Mouse (Mus musculus): ENCODE results near the gene Tigit. TPM values are rescaled to one million over a fixed set of nuclear protein-coding genes. Genes with fewer than 3 reads are reported as not detected.

Tigit gene
- polyA plus RNA-seq, 1 experiment from 2014 or later = not detected

- H3K36me3 ChIP-seq (ENCODE audit: control insufficient read depth, insufficient read depth, low read length) = no peaks in the 10 kb centered on the region
- H3K9ac ChIP-seq (ENCODE audit: low read depth, low read length) = no peak overlapping the region
- no peaks in the 10 kb centered on the region for H3K27me3 ChIP-seq (ENCODE audit: control insufficient read depth, insufficient read depth, low read length)
- no peak overlapping the region for H3K4me2 ChIP-seq (replicated peaks; ENCODE audit: low read depth, low read length)
- H3K4me3 ChIP-seq (ENCODE audit: low read length) = no peak overlapping the region
- ATAC-seq (ENCODE audit: low FRiP score, low TSS enrichment) = no peak
- no peaks in the 10 kb centered on the region for H3K9me3 ChIP-seq (ENCODE audit: control insufficient read depth, low read length)
- WGBS = 90% methylated on average over 3 of the region's 3 CpGs
- H3K4me1 ChIP-seq (ENCODE audit: control insufficient read depth, insufficient read depth, low read length) = no peaks in the 10 kb centered on the region
- no peak overlapping the region for H3K27ac ChIP-seq (ENCODE audit: low read depth, low read length)
Observed at GRCm38 (mm10) chr16:43654269-43654668, 9.7 kb downstream of the Tigit start.

GRCm38 (mm10) chr16:43653288-43653687, 10.7 kb downstream of the Tigit start:
- Histone ChIP-seq H3K4me2 (replicated peaks; ENCODE audit: low read depth, low read length) (no peak overlapping the region), H3K9ac (ENCODE audit: low read depth, low read length) (no peak overlapping the region), H3K4me1 (ENCODE audit: control insufficient read depth, insufficient read depth, low read length) (no peaks in the 10 kb centered on the region), H3K9me3 (ENCODE audit: control insufficient read depth, low read length) (no peaks in the 10 kb centered on the region), H3K36me3 (ENCODE audit: control insufficient read depth, insufficient read depth, low read length) (no peaks in the 10 kb centered on the region), H3K4me3 (ENCODE audit: low read length) (no peak overlapping the region), H3K27me3 (ENCODE audit: control insufficient read depth, insufficient read depth, low read length) (no peaks in the 10 kb centered on the region), H3K27ac (ENCODE audit: low read depth, low read length) (no peak overlapping the region)
- 82% methylated on average over 2 of the region's 2 CpGs for WGBS
- no peak for ATAC-seq (ENCODE audit: low FRiP score, low TSS enrichment)

- Histone ChIP-seq H3K9ac (ENCODE audit: low read depth, low read length) (no peak overlapping the region), H3K27me3 (ENCODE audit: control insufficient read depth, insufficient read depth, low read length) (no peaks in the 10 kb centered on the region), H3K9me3 (ENCODE audit: control insufficient read depth, low read length) (no peaks in the 10 kb centered on the region), H3K36me3 (ENCODE audit: control insufficient read depth, insufficient read depth, low read length) (no peaks in the 10 kb centered on the region), H3K4me3 (ENCODE audit: low read length) (no peak overlapping the region), H3K27ac (ENCODE audit: low read depth, low read length) (no peak overlapping the region), H3K4me1 (ENCODE audit: control insufficient read depth, insufficient read depth, low read length) (no peaks in the 10 kb centered on the region), H3K4me2 (replicated peaks; ENCODE audit: low read depth, low read length) (no peak overlapping the region)
- ATAC-seq (ENCODE audit: low FRiP score, low TSS enrichment) = no peak
- 98% methylated on average over 3 of the region's 3 CpGs for WGBS
Observed at GRCm38 (mm10) chr16:43650355-43651080, 13.4 kb downstream of the Tigit start.

- Histone ChIP-seq H3K4me2 (replicated peaks; ENCODE audit: low read depth, low read length) (no peak overlapping the region), H3K27ac (ENCODE audit: low read depth, low read length) (no peak overlapping the region), H3K27me3 (ENCODE audit: control insufficient read depth, insufficient read depth, low read length) (no peaks in the 10 kb centered on the region), H3K9me3 (ENCODE audit: control insufficient read depth, low read length) (no peaks in the 10 kb centered on the region), H3K4me3 (ENCODE audit: low read length) (no peak overlapping the region), H3K4me1 (ENCODE audit: control insufficient read depth, insufficient read depth, low read length) (no peaks in the 10 kb centered on the region), H3K36me3 (ENCODE audit: control insufficient read depth, insufficient read depth, low read length) (no peaks in the 10 kb centered on the region), H3K9ac (ENCODE audit: low read depth, low read length) (no peak overlapping the region)
- WGBS = 92% methylated on average over 1 of the region's 1 CpGs
- no peak for ATAC-seq (ENCODE audit: low FRiP score, low TSS enrichment)
Observed at GRCm38 (mm10) chr16:43647641-43648040, 16.3 kb downstream of the Tigit start.

GRCm38 (mm10) chr16:43646943-43647342, 17.0 kb downstream of the Tigit start:
- no peaks in the 10 kb centered on the region for H3K36me3 ChIP-seq (ENCODE audit: control insufficient read depth, insufficient read depth, low read length)
- ATAC-seq (ENCODE audit: low FRiP score, low TSS enrichment) = no peak
- H3K9ac ChIP-seq (ENCODE audit: low read depth, low read length) = no peak overlapping the region
- no peak overlapping the region for H3K27ac ChIP-seq (ENCODE audit: low read depth, low read length)
- H3K4me1 ChIP-seq (ENCODE audit: control insufficient read depth, insufficient read depth, low read length) = no peaks in the 10 kb centered on the region
- H3K9me3 ChIP-seq (ENCODE audit: control insufficient read depth, low read length) = no peaks in the 10 kb centered on the region
- WGBS = 90% methylated on average over 3 of the region's 3 CpGs
- H3K4me2 ChIP-seq (replicated peaks; ENCODE audit: low read depth, low read length) = no peak overlapping the region
- H3K27me3 ChIP-seq (ENCODE audit: control insufficient read depth, insufficient read depth, low read length) = no peaks in the 10 kb centered on the region
- no peak overlapping the region for H3K4me3 ChIP-seq (ENCODE audit: low read length)

- H3K36me3 ChIP-seq (ENCODE audit: control insufficient read depth, insufficient read depth, low read length) = no peaks in the 10 kb centered on the region
- H3K9me3 ChIP-seq (ENCODE audit: control insufficient read depth, low read length) = no peaks in the 10 kb centered on the region
- ATAC-seq (ENCODE audit: low FRiP score, low TSS enrichment) = no peak
- H3K4me2 ChIP-seq (replicated peaks; ENCODE audit: low read depth, low read length) = no peak overlapping the region
- no peak overlapping the region for H3K27ac ChIP-seq (ENCODE audit: low read depth, low read length)
- no peak overlapping the region for H3K9ac ChIP-seq (ENCODE audit: low read depth, low read length)
- WGBS = 87% methylated on average over 4 of the region's 4 CpGs
- H3K4me1 ChIP-seq (ENCODE audit: control insufficient read depth, insufficient read depth, low read length) = no peaks in the 10 kb centered on the region
- H3K27me3 ChIP-seq (ENCODE audit: control insufficient read depth, insufficient read depth, low read length) = no peaks in the 10 kb centered on the region
- no peak overlapping the region for H3K4me3 ChIP-seq (ENCODE audit: low read length)
Observed at GRCm38 (mm10) chr16:43645879-43646278, 18.1 kb downstream of the Tigit start.

- Histone ChIP-seq H3K4me3 (ENCODE audit: low read length) (no peak overlapping the region), H3K27ac (ENCODE audit: low read depth, low read length) (no peak overlapping the region), H3K4me1 (ENCODE audit: control insufficient read depth, insufficient read depth, low read length) (no peaks in the 10 kb centered on the region), H3K27me3 (ENCODE audit: control insufficient read depth, insufficient read depth, low read length) (no peaks in the 10 kb centered on the region), H3K9me3 (ENCODE audit: control insufficient read depth, low read length) (no peaks in the 10 kb centered on the region), H3K36me3 (ENCODE audit: control insufficient read depth, insufficient read depth, low read length) (no peaks in the 10 kb centered on the region), H3K9ac (ENCODE audit: low read depth, low read length) (no peak overlapping the region), H3K4me2 (replicated peaks; ENCODE audit: low read depth, low read length) (no peak overlapping the region)
- WGBS = 87% methylated on average over 8 of the region's 8 CpGs
- no peak for ATAC-seq (ENCODE audit: low FRiP score, low TSS enrichment)
Observed at GRCm38 (mm10) chr16:43641230-43641629, 22.7 kb downstream of the Tigit start.

GRCm38 (mm10) chr16:43638406-43639049, 25.4 kb downstream of the Tigit start:
- Histone ChIP-seq H3K27ac (ENCODE audit: low read depth, low read length) (no peak overlapping the region), H3K4me3 (ENCODE audit: low read length) (no peak overlapping the region)

GRCm38 (mm10) chr16:43637241-43637640, 26.7 kb downstream of the Tigit start:
- no peaks in the 10 kb centered on the region; the same call in 1 of the 2 replicates for H3K36me3 ChIP-seq (ENCODE audit: control insufficient read depth, insufficient read depth, low read length)
- no peak overlapping the region for H3K4me3 ChIP-seq (ENCODE audit: low read length)
- no peak overlapping the region for H3K9ac ChIP-seq (ENCODE audit: low read depth, low read length)
- H3K4me1 ChIP-seq (ENCODE audit: control insufficient read depth, insufficient read depth, low read length) = no peaks in the 10 kb centered on the region
- H3K27ac ChIP-seq (ENCODE audit: low read depth, low read length) = no peak overlapping the region
- H3K4me2 ChIP-seq (replicated peaks; ENCODE audit: low read depth, low read length) = no peak overlapping the region
- no peaks in the 10 kb centered on the region for H3K27me3 ChIP-seq (ENCODE audit: control insufficient read depth, insufficient read depth, low read length)
- ATAC-seq (ENCODE audit: low FRiP score, low TSS enrichment) = no peak
- no peaks in the 10 kb centered on the region for H3K9me3 ChIP-seq (ENCODE audit: control insufficient read depth, low read length)
- WGBS = 95% methylated on average over 8 of the region's 8 CpGs

More at GRCm38 (mm10) chr16:43638406-43639049, 25.4 kb downstream of the Tigit start:
- H3K27me3 ChIP-seq (ENCODE audit: control insufficient read depth, insufficient read depth, low read length) = no peaks in the 10 kb centered on the region
- WGBS = 78% methylated on average over 21 of the region's 21 CpGs
- no peak overlapping the region for H3K9ac ChIP-seq (ENCODE audit: low read depth, low read length)
- H3K36me3 ChIP-seq (ENCODE audit: control insufficient read depth, insufficient read depth, low read length) = no peaks in the 10 kb centered on the region; the same call in 1 of the 2 replicates
- H3K4me2 ChIP-seq (replicated peaks; ENCODE audit: low read depth, low read length) = no peak overlapping the region
- ATAC-seq (ENCODE audit: low FRiP score, low TSS enrichment) = no peak
- H3K4me1 ChIP-seq (ENCODE audit: control insufficient read depth, insufficient read depth, low read length) = no peaks in the 10 kb centered on the region
- H3K9me3 ChIP-seq (ENCODE audit: control insufficient read depth, low read length) = no peaks in the 10 kb centered on the region

All from kidney, embryonic 14.5 days (tissue).